Mouse (Mus musculus) midbrain, embryonic 12.5 days (tissue): ENCODE measurements at regions not wholly inside any gene's neighbourhood (a gene's known extent, or its start where the extent isn't known, plus 50 kb on each side); places are given as distances from the start of the nearest gene placed in this dataset.
"Not testable (repeated sequence)": the region's sequence is repeated elsewhere in the genome, so short reads cannot be mapped to it uniquely, and the experiment has no call there.

Experiments
- ATAC-seq: fragments of 200-750 bp; cut with Nextera tagmentation; 2 replicates; pipeline ENCODE4 v1.8.0; 2017; ENCODE audit warnings: low read depth, moderate TSS enrichment, moderate library complexity; ENCODE audit not compliant: low FRiP score
- H3K27ac ChIP-seq: fragments of 300-500 bp; sonication (generic); replicated peaks from 2 replicates; pipeline ENCODE4 v1.5.1; 2016; ENCODE audit warnings: mild to moderate bottlenecking
- H3K27me3 ChIP-seq: fragments of 300-500 bp; sonication (generic); 2 replicates; pipeline ENCODE4 v1.6.1; 2016; ENCODE audit warnings: mild to moderate bottlenecking
- H3K36me3 ChIP-seq: fragments of 300-500 bp; sonication (generic); 2 replicates; pipeline ENCODE4 v1.6.1; 2016
- H3K4me1 ChIP-seq: fragments of 300-500 bp; sonication (generic); 2 replicates; pipeline ENCODE4 v1.6.1; 2016
- H3K4me2 ChIP-seq: fragments of 300-500 bp; sonication (generic); replicated peaks from 2 replicates; pipeline ENCODE4 v1.6.1; 2016; ENCODE audit warnings: mild to moderate bottlenecking, moderate library complexity
- H3K4me3 ChIP-seq: fragments of 300-500 bp; sonication (generic); 2 replicates; pipeline ENCODE4 v1.5.1; 2016; ENCODE audit warnings: mild to moderate bottlenecking
- H3K9ac ChIP-seq: fragments of 300-500 bp; sonication (generic); replicated peaks from 2 replicates; pipeline ENCODE4 v1.6.1; 2016; ENCODE audit warnings: mild to moderate bottlenecking, moderate library complexity
- H3K9me3 ChIP-seq: fragments of 300-500 bp; sonication (generic); 2 replicates; pipeline ENCODE4 v1.6.1; 2016; ENCODE audit warnings: mild to moderate bottlenecking
- WGBS: fragments of 180-500 bp; shearing (Covaris S2); methylation state at CpG from one replicate; pipeline ENCODE4 v1.1.7; 2016; 5-methylcytosine and 5-hydroxymethylcytosine counted together

GRCm38 (mm10) chr3:37815771-37816170 lies 91.5 kb upstream of the Gm5148 start:
- no peaks in the 10 kb centered on the region for H3K36me3 ChIP-seq
- H3K4me2 ChIP-seq = no peak overlapping the region
- peaks cover 6% of the 10 kb centered on the region; the same call in 1 of the 2 replicates for H3K4me1 ChIP-seq
- no peaks in the 10 kb centered on the region for H3K9me3 ChIP-seq
- H3K27ac ChIP-seq = no peak overlapping the region
- H3K4me3 ChIP-seq = no peak overlapping the region
- no peaks in the 10 kb centered on the region for H3K27me3 ChIP-seq
- WGBS = 92% methylated on average over 6 of the region's 6 CpGs
- no peak overlapping the region for H3K9ac ChIP-seq
- ATAC-seq = no peak

DNA sequence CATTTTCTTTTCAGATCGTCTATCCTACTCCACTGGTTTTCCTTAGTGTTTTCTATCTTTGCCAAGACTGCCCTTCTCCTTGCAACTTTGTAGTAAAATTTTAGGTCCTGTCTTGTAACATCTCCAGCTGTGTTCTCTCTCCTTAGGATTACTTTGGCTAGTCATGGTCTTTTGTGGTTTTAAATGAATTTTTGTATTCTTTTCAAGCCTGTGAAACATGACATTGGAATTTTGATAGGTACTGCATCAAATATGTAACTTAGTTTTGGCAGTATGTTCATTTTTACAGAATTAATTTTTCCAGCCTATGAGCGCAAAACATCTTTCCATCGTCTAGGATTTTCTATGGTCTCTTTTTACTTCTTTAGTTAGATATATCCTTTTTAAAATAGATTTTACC lies 88.6 kb upstream of the Gm5148 start:
- Histone ChIP-seq H3K36me3 (no peaks in the 10 kb centered on the region), H3K4me1 (peaks cover 6% of the 10 kb centered on the region; the same call in 1 of the 2 replicates), H3K27me3 (no peaks in the 10 kb centered on the region), H3K27ac (no peak overlapping the region), H3K9me3 (no peaks in the 10 kb centered on the region; the same call in 1 of the 2 replicates), H3K9ac (no peak overlapping the region), H3K4me3 (no peak overlapping the region), H3K4me2 (no peak overlapping the region)
- ATAC-seq = no peak
- WGBS = 96% methylated on average over 3 of the region's 3 CpGs

GRCm38 (mm10) chr3:37811429-37811828 lies 87.1 kb upstream of the Gm5148 start:
- Histone ChIP-seq H3K4me3 (no peak overlapping the region), H3K27ac (no peak overlapping the region), H3K4me2 (no peak overlapping the region), H3K27me3 (no peaks in the 10 kb centered on the region), H3K4me1 (no peaks in the 10 kb centered on the region), H3K9me3 (no peaks in the 10 kb centered on the region; the same call in 1 of the 2 replicates), H3K36me3 (no peaks in the 10 kb centered on the region), H3K9ac (no peak overlapping the region)
- no peak for ATAC-seq
- 99% methylated on average over 2 of the region's 2 CpGs for WGBS

DNA sequence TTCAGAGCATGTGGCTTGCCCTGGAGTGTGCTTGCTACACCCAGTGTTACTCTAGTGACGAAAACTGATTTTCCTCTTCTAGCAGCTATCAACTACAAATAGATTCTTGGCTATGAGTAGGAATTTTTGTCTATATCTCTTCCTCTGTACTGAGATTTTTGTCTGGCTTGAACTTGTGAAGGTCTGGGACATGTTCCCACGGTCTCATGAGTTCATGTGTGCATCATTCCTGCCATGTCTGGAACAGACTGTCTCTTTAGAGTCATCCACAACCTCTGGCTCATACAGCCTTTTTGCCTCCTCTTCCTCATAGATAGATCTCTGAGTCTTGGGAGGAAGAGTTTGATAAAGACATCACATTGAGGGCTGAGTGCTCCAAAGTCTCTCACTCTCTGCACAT lies 86.5 kb upstream of the Gm5148 start:
- Histone ChIP-seq H3K4me2 (no peak overlapping the region), H3K4me1 (no peaks in the 10 kb centered on the region), H3K27ac (no peak overlapping the region), H3K27me3 (no peaks in the 10 kb centered on the region), H3K36me3 (no peaks in the 10 kb centered on the region), H3K4me3 (no peak overlapping the region), H3K9me3 (no peaks in the 10 kb centered on the region; the same call in 1 of the 2 replicates), H3K9ac (no peak overlapping the region)
- WGBS = 91% methylated on average over 2 of the region's 2 CpGs
- ATAC-seq = no peak

GRCm38 (mm10) chr3:37805805-37806148 lies 81.5 kb upstream of the Gm5148 start:
- no peak overlapping the region for H3K27ac ChIP-seq
- ATAC-seq = no peak
- 76% methylated on average over 6 of the region's 6 CpGs for WGBS
- no peaks in the 10 kb centered on the region; the same call in 1 of the 2 replicates for H3K9me3 ChIP-seq
- H3K9ac ChIP-seq = no peak overlapping the region
- H3K27me3 ChIP-seq = peaks cover 5% of the 10 kb centered on the region; the same call in 1 of the 2 replicates
- H3K4me1 ChIP-seq = no peaks in the 10 kb centered on the region
- H3K36me3 ChIP-seq = no peaks in the 10 kb centered on the region
- H3K4me3 ChIP-seq = no peak overlapping the region
- H3K4me2 ChIP-seq = no peak overlapping the region

DNA sequence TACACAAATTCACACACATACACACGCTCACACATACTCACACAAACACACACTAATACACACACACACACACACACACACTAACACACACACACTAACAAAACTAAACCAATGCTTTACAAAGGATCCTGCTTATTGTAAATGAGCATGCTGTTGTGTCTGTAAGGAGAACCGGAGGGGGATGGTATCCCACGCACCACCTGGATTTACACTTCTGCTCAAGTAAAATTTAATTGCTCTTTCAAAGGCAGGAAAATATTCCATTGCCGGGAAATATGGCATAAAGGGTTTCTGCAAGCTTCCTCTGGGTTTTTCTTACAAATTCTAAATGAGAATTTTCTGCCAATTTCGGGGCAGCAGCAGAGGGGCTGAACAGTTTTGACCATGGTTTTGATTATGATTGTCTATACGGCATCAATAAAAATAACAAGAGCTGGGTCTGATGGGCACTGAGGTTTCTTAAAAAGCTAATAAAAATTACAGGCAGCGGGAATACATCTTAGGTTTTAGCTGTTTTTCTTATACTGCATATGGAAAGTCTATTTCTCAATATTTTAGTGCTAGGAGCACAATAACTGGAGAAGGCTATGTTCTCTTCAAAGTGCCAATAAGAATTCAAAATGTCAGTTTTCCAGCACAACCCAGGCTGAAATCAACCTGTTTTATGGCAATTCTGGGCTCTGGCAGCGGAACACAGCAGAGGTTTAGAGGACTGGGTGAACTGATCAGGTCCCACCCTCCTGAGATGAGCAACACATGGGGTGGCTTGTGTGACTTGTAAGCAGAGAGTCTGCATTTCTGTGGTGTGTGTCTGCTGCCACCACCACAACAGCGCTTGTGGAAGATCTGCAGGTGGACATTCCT lies 80.9 kb upstream of the Gm5148 start:
- H3K4me3 ChIP-seq = no peak overlapping the region
- no peak overlapping the region for H3K4me2 ChIP-seq
- H3K36me3 ChIP-seq = no peaks in the 10 kb centered on the region
- no peak overlapping the region for H3K9ac ChIP-seq
- no peak overlapping the region for H3K27ac ChIP-seq
- ATAC-seq = no peak
- peaks cover 5% of the 10 kb centered on the region; the same call in 1 of the 2 replicates for H3K27me3 ChIP-seq
- WGBS = 89% methylated on average over 9 of the region's 9 CpGs
- H3K4me1 ChIP-seq = no peaks in the 10 kb centered on the region
- H3K9me3 ChIP-seq = no peaks in the 10 kb centered on the region; the same call in 1 of the 2 replicates

DNA sequence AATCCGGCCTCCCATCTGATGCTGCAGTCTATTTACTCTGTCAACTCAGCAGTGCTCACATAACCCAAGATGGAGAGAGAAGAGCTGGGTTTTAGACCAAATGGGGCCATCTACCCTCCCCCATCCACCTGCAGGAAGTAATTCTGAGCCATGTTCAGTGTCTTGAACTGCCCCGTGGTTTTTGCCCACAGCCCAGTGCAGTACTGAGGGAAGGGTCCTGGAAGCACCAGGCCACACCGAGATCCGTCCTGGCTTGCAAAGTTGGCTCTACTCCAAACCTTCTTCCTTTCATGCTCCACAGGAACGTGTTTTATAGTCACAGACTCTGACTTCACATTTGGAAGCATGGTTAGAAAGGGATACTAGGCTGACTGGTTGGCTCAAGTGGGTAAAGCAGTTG lies 80.0 kb upstream of the Gm5148 start:
- Histone ChIP-seq H3K9me3 (no peaks in the 10 kb centered on the region; the same call in 1 of the 2 replicates), H3K9ac (no peak overlapping the region), H3K36me3 (no peaks in the 10 kb centered on the region), H3K27me3 (peaks cover 5% of the 10 kb centered on the region; the same call in 1 of the 2 replicates), H3K4me1 (no peaks in the 10 kb centered on the region), H3K27ac (no peak overlapping the region), H3K4me3 (no peak overlapping the region), H3K4me2 (no peak overlapping the region)
- WGBS = 81% methylated on average over 5 of the region's 5 CpGs
- ATAC-seq = no peak

DNA sequence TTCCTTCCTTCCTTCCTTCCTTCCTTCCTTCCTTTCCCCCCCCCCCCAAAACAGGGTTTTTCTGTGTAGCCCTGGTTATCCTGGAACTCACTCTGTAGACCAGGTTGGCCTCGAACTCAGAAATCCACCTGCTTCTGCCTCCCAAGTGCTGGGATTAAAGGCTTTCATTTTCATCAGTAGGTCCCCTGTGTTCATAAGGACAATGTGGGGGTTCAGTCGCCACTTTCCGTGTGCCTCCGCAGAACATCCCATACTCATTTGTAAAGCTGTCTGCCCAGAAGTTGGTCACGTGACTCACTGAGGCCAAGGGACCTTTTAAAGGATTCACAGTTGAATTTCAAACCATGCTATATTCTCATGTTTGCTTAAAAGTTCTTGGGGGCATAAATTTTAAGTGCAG lies 79.5 kb upstream of the Gm5148 start:
- not testable (repeated sequence) for H3K27me3 ChIP-seq, H3K4me3 ChIP-seq, H3K27ac ChIP-seq, H3K4me2 ChIP-seq, H3K9me3 ChIP-seq, H3K9ac ChIP-seq, ATAC-seq, H3K4me1 ChIP-seq, H3K36me3 ChIP-seq
- WGBS = 91% methylated on average over 5 of the region's 5 CpGs

DNA sequence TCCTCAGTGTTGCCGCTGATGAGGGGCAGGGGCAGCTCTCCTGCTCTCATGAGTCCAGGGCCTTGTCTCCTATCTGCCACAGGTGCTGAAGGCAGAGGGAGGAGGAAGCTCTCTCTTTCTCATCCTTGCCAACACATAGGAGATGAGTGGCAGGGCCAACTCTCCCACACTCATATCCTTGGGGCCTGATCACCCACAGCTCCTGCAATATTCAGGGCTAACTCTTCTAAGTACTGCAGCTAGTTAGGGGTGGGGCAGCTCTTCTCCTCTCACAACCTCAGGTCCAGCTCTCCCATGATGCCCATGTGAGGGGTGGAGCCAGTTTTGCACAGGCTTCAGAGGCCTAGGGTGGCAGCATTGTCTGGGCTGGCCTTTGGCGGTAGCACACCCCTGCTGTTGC lies 77.3 kb upstream of the Gm5148 start:
- Histone ChIP-seq H3K36me3 (no peaks in the 10 kb centered on the region), H3K4me1 (no peaks in the 10 kb centered on the region), H3K4me3 (no peak overlapping the region), H3K27me3 (peaks cover 5% of the 10 kb centered on the region; the same call in 1 of the 2 replicates), H3K9me3 (no peaks in the 10 kb centered on the region), H3K27ac (no peak overlapping the region), H3K4me2 (no peak overlapping the region), H3K9ac (no peak overlapping the region)
- WGBS = 87% methylated on average over 2 of the region's 2 CpGs
- no peak for ATAC-seq

DNA sequence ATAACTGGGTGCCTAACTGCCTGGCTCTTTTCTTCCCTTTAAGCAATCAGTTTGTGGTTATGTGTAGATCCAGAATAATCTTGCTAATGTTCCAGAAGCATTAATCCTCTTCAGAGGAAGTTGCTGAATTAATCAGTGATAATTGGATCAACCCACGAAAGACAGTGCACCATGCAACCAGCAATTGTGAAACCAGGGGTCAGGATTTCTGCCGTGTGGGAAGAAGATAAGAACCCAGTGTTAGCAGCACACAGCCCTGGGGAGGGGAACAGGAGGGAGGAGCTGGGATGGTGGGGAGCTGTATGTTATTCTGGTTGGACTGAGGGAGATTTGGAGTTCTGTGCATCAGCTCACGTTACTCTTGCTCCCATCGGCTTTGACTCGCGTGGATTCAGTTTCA lies 75.5 kb upstream of the Gm5148 start:
- Histone ChIP-seq H3K9me3 (no peaks in the 10 kb centered on the region), H3K27me3 (peaks cover 4% of the 10 kb centered on the region; the same call in 1 of the 2 replicates), H3K4me1 (no peaks in the 10 kb centered on the region), H3K4me2 (no peak overlapping the region), H3K36me3 (no peaks in the 10 kb centered on the region), H3K4me3 (no peak overlapping the region), H3K27ac (no peak overlapping the region), H3K9ac (no peak overlapping the region)
- ATAC-seq = no peak
- 61% methylated on average over 6 of the region's 6 CpGs for WGBS

- no peak overlapping the region for H3K4me2 ChIP-seq
- no peaks in the 10 kb centered on the region for H3K36me3 ChIP-seq
- no peak overlapping the region for H3K4me3 ChIP-seq
- no peak overlapping the region for H3K27ac ChIP-seq
- no peaks in the 10 kb centered on the region for H3K4me1 ChIP-seq
- 72% methylated on average over 7 of the region's 7 CpGs for WGBS
- H3K27me3 ChIP-seq = peaks cover 26% of the 10 kb centered on the region
- no peak overlapping the region for H3K9ac ChIP-seq
- no peak for ATAC-seq
- H3K9me3 ChIP-seq = no peaks in the 10 kb centered on the region
Measured at GRCm38 (mm10) chr3:37789711-37790110, 65.4 kb upstream of the Gm5148 start.

GRCm38 (mm10) chr3:37789143-37789697 lies 64.9 kb upstream of the Gm5148 start:
- Histone ChIP-seq H3K36me3 (no peaks in the 10 kb centered on the region), H3K4me2 (no peak overlapping the region), H3K4me3 (no peak overlapping the region), H3K9ac (no peak overlapping the region), H3K27me3 (peaks cover 31% of the 10 kb centered on the region), H3K9me3 (no peaks in the 10 kb centered on the region), H3K4me1 (no peaks in the 10 kb centered on the region), H3K27ac (no peak overlapping the region)
- ATAC-seq = no peak
- WGBS = 79% methylated on average over 11 of the region's 11 CpGs
